Mouse (Mus musculus): ENCODE measurements around the gene Trappc6a. TPM values are rescaled to one million over a fixed set of nuclear protein-coding genes. Genes with fewer than 3 reads are reported as not detected.

Gene Trappc6a
- polyA plus RNA-seq, 1 experiment from 2014 or later: 36.5 TPM

GRCm38 (mm10) chr7:19486549-19486948 is 21.6 kb upstream of the Trappc6a start:
- in situ Hi-C loops (cut with MboI; ENCODE audit: low pct_unique_long_range_greater_than_20kb): no loop called here

GRCm38 (mm10) chr7:19489525-19489924 is 18.7 kb upstream of the Trappc6a start:
- in situ Hi-C loops (cut with MboI; ENCODE audit: low pct_unique_long_range_greater_than_20kb): no loop called here
- DNase-seq (ENCODE audit: low read depth, low spot score) (no peak), ATAC-seq (no peak)
- CTCF ChIA-PET: no interaction called here
- POLR2A ChIA-PET: no interaction called here
- peaks cover 9% of the 10 kb centered on the region for H3K27me3 ChIP-seq
- no peak for TF ChIP-seq CTCF (IDR thresholded peaks at IDR 0.05)

More at GRCm38 (mm10) chr7:19486549-19486948, 21.6 kb upstream of the Trappc6a start:
- no peak for DNase-seq (ENCODE audit: low read depth, low spot score)
- ATAC-seq: no peak
- peaks cover 9% of the 10 kb centered on the region for H3K27me3 ChIP-seq
- POLR2A ChIA-PET: no interaction called here
- CTCF ChIA-PET: no interaction called here
- no peak for TF ChIP-seq CTCF (IDR thresholded peaks at IDR 0.05)

- in situ Hi-C loops (cut with MboI; ENCODE audit: low pct_unique_long_range_greater_than_20kb): no loop called here
- ChIA-PET POLR2A (no interaction called here), CTCF (interaction anchor here (1.3 kb wide), 1 partner anchor 9 kb away, joined by 3 read pairs; no protein-coding TSS in a partner anchor)
- no peak for DNase-seq (ENCODE audit: low read depth, low spot score)
- no peak for ATAC-seq
- TF ChIP-seq CTCF (IDR thresholded peaks at IDR 0.05): no peak
- peaks cover 9% of the 10 kb centered on the region for H3K27me3 ChIP-seq
Observed at GRCm38 (mm10) chr7:19491731-19492130, 16.5 kb upstream of the Trappc6a start.

GRCm38 (mm10) chr7:19494751-19495474 is 13.3 kb upstream of the Trappc6a start:
- CTCF ChIA-PET: interaction anchor here (0.9 kb wide), 1 partner anchor 39 kb away, joined by 3 read pairs; no protein-coding TSS in a partner anchor
- in situ Hi-C loops (cut with MboI; ENCODE audit: low pct_unique_long_range_greater_than_20kb): loop anchor here (5.0 kb wide), 1 partner anchor 33 kb away; the partner anchor contains the start of gene Exoc3l2
- no peaks in the 10 kb centered on the region for H3K27me3 ChIP-seq
- DNase-seq (ENCODE audit: low read depth, low spot score) (no peak), ATAC-seq (no peak)
- POLR2A ChIA-PET: no interaction called here
- TF ChIP-seq CTCF (IDR thresholded peaks at IDR 0.05): no peak

GRCm38 (mm10) chr7:19495521-19496213 is 12.5 kb upstream of the Trappc6a start:
- TF ChIP-seq CTCF (IDR thresholded peaks at IDR 0.05): no peak
- H3K27me3 ChIP-seq: no peaks in the 10 kb centered on the region
- DNase-seq (ENCODE audit: low read depth, low spot score): no peak
- CTCF ChIA-PET: interaction anchor here (0.9 kb wide), 1 partner anchor 38 kb away, joined by 3 read pairs; no protein-coding TSS in a partner anchor
- in situ Hi-C loops (cut with MboI; ENCODE audit: low pct_unique_long_range_greater_than_20kb): loop anchor here (5.0 kb wide), 1 partner anchor 33 kb away; the partner anchor contains the start of gene Exoc3l2
- no peak for ATAC-seq
- POLR2A ChIA-PET: no interaction called here

GRCm38 (mm10) chr7:19496214-19496555 is 12.0 kb upstream of the Trappc6a start:
- DNase-seq (ENCODE audit: low read depth, low spot score) (no peak), ATAC-seq (no peak)
- H3K27me3 ChIP-seq: no peaks in the 10 kb centered on the region
- POLR2A ChIA-PET: no interaction called here
- no peak for TF ChIP-seq CTCF (IDR thresholded peaks at IDR 0.05)
- CTCF ChIA-PET: interaction anchor here (1.1 kb wide), 1 partner anchor 91 kb away, joined by 3 read pairs; no protein-coding TSS in a partner anchor
- in situ Hi-C loops (cut with MboI; ENCODE audit: low pct_unique_long_range_greater_than_20kb): loop anchor here (5.0 kb wide), 1 partner anchor 34 kb away; the partner anchor contains the start of gene Exoc3l2

- CTCF ChIA-PET: no interaction called here
- no peaks in the 10 kb centered on the region for H3K27me3 ChIP-seq
- no peak for TF ChIP-seq CTCF (IDR thresholded peaks at IDR 0.05)
- POLR2A ChIA-PET: no interaction called here
- in situ Hi-C loops (cut with MboI; ENCODE audit: low pct_unique_long_range_greater_than_20kb): loop anchor here (5.0 kb wide), 1 partner anchor 36 kb away; the partner anchor contains the start of gene Exoc3l2
- DNase-seq (ENCODE audit: low read depth, low spot score) (no peak), ATAC-seq (no peak)
Observed at GRCm38 (mm10) chr7:19498326-19498725, 9.9 kb upstream of the Trappc6a start.

GRCm38 (mm10) chr7:19500420-19501363 is 7.5 kb upstream of the Trappc6a start:
- in situ Hi-C loops (cut with MboI; ENCODE audit: low pct_unique_long_range_greater_than_20kb): no loop called here
- ChIA-PET CTCF (interaction anchor here (1.5 kb wide), 1 partner anchor 10 kb away, joined by 3 read pairs; no protein-coding TSS in a partner anchor), POLR2A (no interaction called here)
- no peak for TF ChIP-seq CTCF (IDR thresholded peaks at IDR 0.05)
- DNase-seq (ENCODE audit: low read depth, low spot score) (no peak), ATAC-seq (no peak)
- no peaks in the 10 kb centered on the region for H3K27me3 ChIP-seq

GRCm38 (mm10) chr7:19501658-19502057 is 6.5 kb upstream of the Trappc6a start:
- DNase-seq (ENCODE audit: low read depth, low spot score): no peak
- in situ Hi-C loops (cut with MboI; ENCODE audit: low pct_unique_long_range_greater_than_20kb): no loop called here

More at GRCm38 (mm10) chr7:19501658-19502057, 6.5 kb upstream of the Trappc6a start:
- ChIA-PET CTCF (interaction anchor here (1.5 kb wide), 1 partner anchor 11 kb away, joined by 3 read pairs; no protein-coding TSS in a partner anchor), POLR2A (no interaction called here)
- H3K27me3 ChIP-seq: no peaks in the 10 kb centered on the region
- TF ChIP-seq CTCF (IDR thresholded peaks at IDR 0.05): no peak
- ATAC-seq: no peak

Data from Patski (cell line).